Comparison of ENCODE assay signal across 23 mouse cellular contexts in genomic region chr13:96656673-96657072, GRCm38 (mm10). TPM values are rescaled to one million over a fixed set of nuclear protein-coding genes. Genes with fewer than 3 reads are reported as not detected.
A peak's percentile ranks its signal among the peaks of the same experiment; 100 is the strongest.
DNase-seq lines count a peak whose midpoint lies in the region; ATAC-seq and TF ChIP-seq lines count a peak whose summit lies in the region.
"Had no signal": no experiment of that assay in that cellular context is flagged by ENCODE, and none has a peak within 500 bp of the region (broad histone marks: within the 10 kb centered on the region; RNA-seq: fewer than 3 reads in every experiment).

No protein-coding gene starts in this region.

- no peak for DNase-seq in midbrain, embryonic 10.5 days (ENCODE audit: low spot score)
- no peak for DNase-seq in MN1 (ENCODE audit: low spot score)
- DNase-seq in heart, postnatal 25 days (ENCODE audit: low spot score): no peak
- DNase-seq: adrenal gland, postnatal 10 days; adrenal gland, postnatal 36 days; cerebellum, adult 18-20 months; cerebellum, adult 9-10 months; cerebellum, postnatal 14 days; forebrain, postnatal 0 days; gastrocnemius, postnatal 25 days; heart, adult 2 months; heart, postnatal 14 days had no signal

- WGBS in midbrain, embryonic 15.5 days: 68% methylated on average over 1 of the region's 1 CpGs
- WGBS in midbrain, embryonic 10.5 days: 78% methylated on average over 1 of the region's 1 CpGs
- WGBS in intestine, embryonic 15.5 days: 77% methylated on average over 1 of the region's 1 CpGs
- WGBS in small intestine, adult 2 months: 70% methylated on average over 1 of the region's 1 CpGs

- no peak overlapping the region for H3K27ac ChIP-seq in midbrain, embryonic 15.5 days
- no peak overlapping the region for H3K27ac ChIP-seq in midbrain, embryonic 10.5 days (replicated peaks)
- no peak overlapping the region for H3K27ac ChIP-seq in intestine, embryonic 15.5 days
- peak overlapping the region; percentile 27; the same call in 1 of the 2 replicates for H3K27ac ChIP-seq in small intestine, adult 2 months (ENCODE audit: insufficient read depth, low read depth, low read length)
- H3K27ac ChIP-seq: embryonic facial prominence, embryonic 12.5 days; embryonic facial prominence, embryonic 15.5 days; heart, adult 2 months; heart, embryonic 10.5 days; heart, embryonic 13.5 days; hindbrain, embryonic 12.5 days; hindbrain, embryonic 15.5 days had no signal

- TF ChIP-seq CTCF in small intestine, adult 2 months (IDR thresholded peaks at IDR 0.05; ENCODE audit: extremely low read depth, insufficient read length, insufficient replicate concordance, low read depth, low read length): no peak

- 0 out of 2 replicates have a peak, but pooled peaks have one; percentile 25 for ATAC-seq in midbrain, embryonic 15.5 days (replicated peaks)
- peak; percentile 24; the same call in 1 of the 2 replicates for ATAC-seq in intestine, embryonic 15.5 days
- ATAC-seq: forebrain, embryonic 14.5 days; forebrain, postnatal 0 days; Patski had no signal

- TF ChIP-seq POLR2A in small intestine, adult 2 months (IDR thresholded peaks at IDR 0.05; ENCODE audit: low read depth, low read length): no peak

- no peaks in the 10 kb centered on the region for H3K27me3 ChIP-seq in midbrain, embryonic 15.5 days (replicated peaks)
- H3K27me3 ChIP-seq in midbrain, embryonic 10.5 days (ENCODE audit: low read depth, poor library complexity, severe bottlenecking): no peaks in the 10 kb centered on the region
- H3K27me3 ChIP-seq in intestine, embryonic 15.5 days (replicated peaks): no peaks in the 10 kb centered on the region
- no peaks in the 10 kb centered on the region for H3K27me3 ChIP-seq in small intestine, adult 2 months (ENCODE audit: control insufficient read depth, insufficient read depth, low read length)
- H3K27me3 ChIP-seq: embryonic facial prominence, embryonic 12.5 days; embryonic facial prominence, embryonic 15.5 days; heart, embryonic 13.5 days; hindbrain, embryonic 12.5 days; hindbrain, embryonic 15.5 days; Patski had no signal

- 0 out of 2 replicates have a peak, but pooled peaks cover 4% of the 10 kb centered on the region for H3K4me1 ChIP-seq in midbrain, embryonic 15.5 days
- no peaks in the 10 kb centered on the region for H3K4me1 ChIP-seq in midbrain, embryonic 10.5 days
- no peaks in the 10 kb centered on the region for H3K4me1 ChIP-seq in intestine, embryonic 15.5 days (replicated peaks)
- H3K4me1 ChIP-seq in small intestine, adult 2 months (ENCODE audit: control insufficient read depth, insufficient read depth, insufficient read length, low read length): peaks cover 2% of the 10 kb centered on the region
- H3K4me1 ChIP-seq: embryonic facial prominence, embryonic 12.5 days; embryonic facial prominence, embryonic 15.5 days; heart, embryonic 10.5 days; heart, embryonic 13.5 days had no signal

- H3K36me3 ChIP-seq in midbrain, embryonic 15.5 days (replicated peaks): peaks cover 80% of the 10 kb centered on the region
- H3K36me3 ChIP-seq in midbrain, embryonic 10.5 days: peaks cover 100% of the 10 kb centered on the region
- H3K36me3 ChIP-seq in intestine, embryonic 15.5 days: peaks cover 58% of the 10 kb centered on the region
- H3K36me3 ChIP-seq in small intestine, adult 2 months (ENCODE audit: control insufficient read depth, insufficient read depth, low read length): peaks cover 81% of the 10 kb centered on the region

- intact Hi-C loops in heart, postnatal 25 days (cut with DNase I): no loop called here

- H3K9me3 ChIP-seq in midbrain, embryonic 15.5 days: no peaks in the 10 kb centered on the region
- H3K9me3 ChIP-seq in midbrain, embryonic 10.5 days (replicated peaks): no peaks in the 10 kb centered on the region
- H3K9me3 ChIP-seq in intestine, embryonic 15.5 days: no peaks in the 10 kb centered on the region
- H3K9me3 ChIP-seq: embryonic facial prominence, embryonic 12.5 days; embryonic facial prominence, embryonic 15.5 days; heart, embryonic 10.5 days; heart, embryonic 13.5 days; hindbrain, embryonic 12.5 days; hindbrain, embryonic 15.5 days had no signal

- no peak overlapping the region for H3K9ac ChIP-seq in midbrain, embryonic 15.5 days
- no peak overlapping the region for H3K9ac ChIP-seq in intestine, embryonic 15.5 days
- H3K9ac ChIP-seq: embryonic facial prominence, embryonic 12.5 days; embryonic facial prominence, embryonic 15.5 days; forebrain, postnatal 0 days; heart, embryonic 13.5 days; hindbrain, embryonic 12.5 days; hindbrain, embryonic 15.5 days had no signal

- no peak overlapping the region for H3K4me3 ChIP-seq in midbrain, embryonic 15.5 days
- no peak overlapping the region for H3K4me3 ChIP-seq in midbrain, embryonic 10.5 days
- H3K4me3 ChIP-seq in intestine, embryonic 15.5 days (replicated peaks): no peak overlapping the region
- no peak overlapping the region for H3K4me3 ChIP-seq in small intestine, adult 2 months (ENCODE audit: low read depth, low read length)
- H3K4me3 ChIP-seq: embryonic facial prominence, embryonic 12.5 days; embryonic facial prominence, embryonic 15.5 days; heart, adult 2 months; heart, embryonic 10.5 days; heart, embryonic 13.5 days; hindbrain, embryonic 12.5 days; hindbrain, embryonic 15.5 days had no signal

- H3K4me2 ChIP-seq in midbrain, embryonic 15.5 days: no peak overlapping the region
- no peak overlapping the region for H3K4me2 ChIP-seq in intestine, embryonic 15.5 days (replicated peaks)
- H3K4me2 ChIP-seq: embryonic facial prominence, embryonic 12.5 days; embryonic facial prominence, embryonic 15.5 days; heart, embryonic 13.5 days; hindbrain, embryonic 12.5 days; hindbrain, embryonic 15.5 days had no signal

RNA-seq across cellular contexts. Expression of gene Hmgcr, which starts 14.1 kb away (rescaled TPM):
- polyA plus RNA-seq in midbrain, embryonic 15.5 days (2015; fragmentation: Nextera tagmentation; extraction: Ambion mirVana): 184 and 196 TPM in 2 replicates
- polyA plus RNA-seq in midbrain, embryonic 10.5 days (2016; fragmentation: Nextera tagmentation; extraction: Ambion mirVana): 153 and 183 TPM in 2 replicates
- polyA plus RNA-seq in intestine, embryonic 15.5 days (2015; fragmentation: Nextera tagmentation; extraction: Ambion mirVana): 89.1 and 101 TPM in 2 replicates
- polyA plus RNA-seq in small intestine, adult 2 months (2012; rRNA removed): 12.0 and 21.6 TPM in 2 replicates
- total RNA-seq in heart, postnatal 25 days (2021): 10 to 100 TPM in 1 of 2 experiments, 1 to 10 TPM in 1; 9.0 to 12.2 TPM
